Mouse (Mus musculus): ENCODE measurements around the gene Shbg. TPM values are rescaled to one million over a fixed set of nuclear protein-coding genes. Genes with fewer than 3 reads are reported as not detected.
"Not testable (repeated sequence)": the region's sequence is repeated elsewhere in the genome, so short reads cannot be mapped to it uniquely, and the experiment has no call there.

Shbg gene
- total RNA-seq, 2 experiments from 2014 or later: not detected

GRCm38 (mm10) chr11:69632284-69633089, 14.8 kb upstream of the Shbg start, which contains the start of gene Fxr2:
Gene Fxr2 (plus strand): TSS chr11:69632990.
- intact Hi-C loops (cut with DNase I): no loop called here
- peak; percentile 100 for DNase-seq

DNA sequence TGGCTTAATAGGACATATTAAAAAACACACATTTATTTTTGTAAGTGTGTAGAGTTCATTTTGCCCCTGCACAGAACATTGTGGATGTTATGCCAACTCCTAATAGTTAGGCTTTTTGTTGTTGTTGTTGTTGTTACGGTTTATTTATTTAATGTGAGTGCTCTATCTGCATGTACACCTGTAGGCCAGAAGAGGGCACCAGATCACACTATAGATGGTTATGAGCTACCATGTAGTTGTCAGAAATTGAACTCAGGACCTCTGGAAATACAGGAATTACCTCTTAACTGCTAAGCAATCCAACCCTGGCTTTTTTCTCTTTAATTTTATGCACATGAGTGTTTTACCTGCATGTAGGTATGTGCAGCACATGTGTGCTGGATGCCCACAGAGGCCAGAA, 12.1 kb upstream of the Shbg start:
- intact Hi-C loops (cut with DNase I): no loop called here
- no peak for DNase-seq

GRCm38 (mm10) chr11:69628286-69628685, 10.6 kb upstream of the Shbg start:
- intact Hi-C loops (cut with DNase I): no loop called here
- peak; percentile 77 for DNase-seq

DNA sequence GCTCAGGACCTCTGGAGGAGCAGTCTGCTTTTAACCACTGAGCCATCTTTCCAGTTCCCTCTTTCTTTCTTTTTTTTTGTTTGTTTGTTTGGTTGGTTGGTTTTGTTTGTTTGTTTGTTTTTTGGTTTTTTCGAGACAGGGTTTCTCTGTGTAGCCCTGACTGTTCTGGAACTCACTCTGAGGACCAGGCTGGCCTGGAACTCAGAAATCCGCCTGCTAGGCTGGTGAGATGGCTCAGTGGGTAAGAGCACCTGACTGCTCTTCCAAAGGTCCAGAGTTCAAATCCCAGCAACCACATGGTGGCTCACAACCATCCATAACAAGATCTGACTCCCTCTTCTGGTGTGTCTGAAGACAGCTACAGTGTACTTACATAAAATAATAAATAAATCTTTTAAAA, 6.6 kb upstream of the Shbg start:
- DNase-seq; intact Hi-C loops (cut with DNase I): not testable (repeated sequence)

- intact Hi-C loops (cut with DNase I): no loop called here
- no peak for DNase-seq
Measured at GRCm38 (mm10) chr11:69623006-69623405, 5.3 kb upstream of the Shbg start.

GRCm38 (mm10) chr11:69622406-69622805, 4.7 kb upstream of the Shbg start:
- DNase-seq: peak; percentile 13
- intact Hi-C loops (cut with DNase I): no loop called here

DNA sequence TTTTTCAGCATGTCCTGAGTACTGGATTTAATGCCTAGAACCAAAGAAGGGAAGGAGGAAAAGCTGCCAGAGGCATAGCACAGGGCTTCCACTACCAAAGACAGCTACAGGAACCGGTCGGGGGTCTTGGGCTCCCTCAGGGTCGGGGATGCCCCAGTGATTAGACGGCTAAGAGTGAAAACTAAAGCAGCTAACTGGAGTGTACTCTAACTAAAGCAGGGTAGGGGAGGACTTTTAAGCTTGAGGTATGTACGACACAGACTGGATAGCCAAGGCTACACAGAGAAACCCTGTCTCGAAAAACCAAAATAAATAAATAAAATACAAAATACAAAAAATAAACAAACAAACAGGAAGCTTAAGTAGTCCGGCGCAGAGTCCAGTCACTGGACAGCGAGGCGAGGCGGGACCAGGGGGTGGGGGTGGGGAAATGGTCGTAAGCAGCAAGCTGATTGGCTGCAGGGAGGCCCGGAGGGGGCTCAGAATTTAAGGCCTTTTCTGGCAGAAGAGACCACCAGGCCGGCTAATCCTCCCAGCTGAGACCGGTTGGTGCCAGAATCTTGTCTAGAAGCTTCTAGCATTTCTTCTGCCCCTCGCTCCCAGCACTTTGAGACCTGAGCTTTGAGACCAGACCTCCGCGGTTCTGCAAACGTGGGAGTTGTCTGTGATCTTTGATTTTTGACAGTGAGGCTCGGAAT, 4.0 kb upstream of the Shbg start, which contains the start of gene Sat2:
TSS of gene Sat2 (plus strand) at position 454 of the 698 bp plus-strand sequence.
- intact Hi-C loops (cut with DNase I): no loop called here

DNA sequence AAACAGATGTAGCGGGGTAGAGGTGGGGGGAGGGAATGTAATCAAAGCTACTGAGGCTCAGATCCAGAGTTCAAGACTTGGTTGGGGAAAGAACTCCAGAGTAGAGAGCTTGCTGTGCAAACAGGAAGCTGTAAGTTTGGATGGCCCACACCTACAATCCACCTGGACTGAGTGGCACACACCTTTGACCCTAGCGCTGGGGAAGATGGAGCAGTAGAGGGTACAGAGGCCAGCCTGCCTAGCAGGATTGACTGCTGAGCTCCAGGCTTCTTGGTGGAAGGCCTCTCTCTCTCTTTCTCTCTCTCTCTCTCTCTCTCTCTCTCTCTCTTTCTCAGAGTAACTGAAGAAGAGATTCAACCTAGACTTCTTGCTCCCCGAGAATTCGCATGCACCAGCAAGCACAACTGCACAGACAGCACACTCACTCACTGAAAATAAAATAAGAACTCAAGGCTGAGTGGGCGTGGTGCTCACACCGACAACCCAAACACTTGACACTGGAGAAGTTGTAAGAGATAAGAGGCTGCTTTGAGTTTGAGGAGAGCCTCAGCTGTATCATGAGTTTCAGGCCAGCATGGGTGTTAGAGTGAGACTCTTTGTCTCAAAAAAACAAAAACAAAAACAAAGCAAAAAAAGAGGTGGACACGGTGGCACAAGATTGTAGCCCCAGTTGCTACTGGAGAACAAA, 2.8 kb upstream of the Shbg start:
- intact Hi-C loops (cut with DNase I): no loop called here
- DNase-seq: no peak

More for the DNA sequence above, 4.0 kb upstream of the Shbg start, which contains the start of gene Sat2:
- peak; percentile 87 for DNase-seq

GRCm38 (mm10) chr11:69616781-69617180, 924 bp downstream of the Shbg start:
- intact Hi-C loops (cut with DNase I): no loop called here
- DNase-seq: no peak

GRCm38 (mm10) chr11:69614257-69614588, 3.5 kb downstream of the Shbg start:
- intact Hi-C loops (cut with DNase I); DNase-seq: not testable (repeated sequence)

GRCm38 (mm10) chr11:69613553-69614256, 4.0 kb downstream of the Shbg start:
- peak; percentile 88 for DNase-seq
- intact Hi-C loops (cut with DNase I): no loop called here

DNA sequence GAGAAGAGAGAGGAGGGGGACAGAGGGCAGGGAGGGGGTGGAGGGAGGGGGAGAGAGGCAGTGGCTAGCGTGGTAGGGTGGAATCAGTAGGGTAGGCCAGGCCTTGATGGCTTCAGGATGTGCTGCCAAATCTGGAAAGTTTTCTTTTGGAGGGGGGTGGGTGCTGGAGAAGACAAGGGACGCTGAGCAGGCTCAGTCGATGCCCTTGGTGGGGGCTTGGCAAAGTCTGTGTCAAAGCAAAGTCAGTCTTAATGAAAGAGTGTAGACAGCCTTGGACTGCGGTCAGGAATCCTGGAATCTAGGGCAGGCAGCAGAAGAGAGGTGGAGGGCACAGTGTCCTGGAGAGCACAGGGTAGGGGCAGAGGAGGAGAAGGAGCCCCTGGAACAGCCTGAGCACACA, 6.8 kb downstream of the Shbg start:
- intact Hi-C loops (cut with DNase I): no loop called here
- DNase-seq: peak; percentile 27

DNA sequence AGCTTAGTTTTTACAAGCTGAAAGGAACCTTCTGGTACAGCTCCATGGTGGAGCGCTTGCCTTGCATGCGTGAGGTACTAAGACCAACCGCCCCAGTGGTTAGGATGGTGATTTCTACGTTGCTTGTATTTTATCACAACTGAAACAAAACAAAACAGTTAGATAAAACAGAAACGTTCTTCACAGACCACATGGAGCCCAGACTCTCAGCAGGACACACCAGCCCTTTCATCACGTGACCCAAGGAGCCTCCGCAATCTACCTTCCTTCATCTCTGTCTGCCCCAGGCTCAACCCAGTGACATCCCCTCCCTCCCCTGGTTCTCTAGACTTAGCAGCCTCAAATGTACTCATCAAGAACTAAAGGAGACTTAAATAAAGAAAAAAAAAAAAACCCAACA, 8.3 kb downstream of the Shbg start:
- no peak for DNase-seq
- intact Hi-C loops (cut with DNase I): no loop called here

DNA sequence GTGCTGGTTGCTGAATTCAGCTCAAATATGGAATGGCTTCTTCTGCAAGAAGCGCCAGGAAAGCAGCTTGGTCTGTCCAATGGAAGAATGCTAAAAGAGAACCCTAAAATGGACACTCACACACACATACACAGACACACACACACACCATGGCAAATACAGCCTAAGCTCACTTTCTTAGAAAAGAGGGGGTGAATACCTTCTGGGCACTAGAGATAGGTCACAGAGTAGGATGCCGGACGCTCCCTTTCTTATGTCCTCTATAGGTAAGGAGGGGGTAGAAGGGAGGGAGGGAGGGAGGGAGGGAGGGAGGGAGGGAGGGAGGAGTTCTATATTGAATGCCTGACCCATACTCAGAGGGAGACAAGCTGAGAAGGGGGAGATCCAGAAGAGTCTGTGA, 9.2 kb downstream of the Shbg start:
- DNase-seq: no peak
- intact Hi-C loops (cut with DNase I): no loop called here

DNA sequence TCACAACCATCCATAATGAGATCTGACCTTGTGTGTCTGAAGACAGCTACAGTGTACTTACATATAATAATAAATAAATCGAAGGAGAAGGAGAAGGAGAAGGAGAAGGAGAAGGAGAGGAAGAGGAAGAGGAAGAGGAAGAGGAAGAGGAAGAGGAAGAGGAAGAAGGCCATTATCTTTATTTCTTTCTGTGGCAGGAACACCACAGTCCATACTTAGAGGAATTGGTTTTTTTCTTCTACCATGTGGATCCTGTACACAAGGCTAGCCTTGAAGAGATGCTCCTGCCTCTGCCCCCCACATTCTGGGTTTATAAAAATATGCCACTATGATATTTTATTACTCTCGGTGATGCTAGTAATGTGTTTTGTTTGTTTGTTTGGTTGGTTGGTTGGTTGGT, 10.9 kb downstream of the Shbg start:
- DNase-seq: no peak
- intact Hi-C loops (cut with DNase I): no loop called here

DNA sequence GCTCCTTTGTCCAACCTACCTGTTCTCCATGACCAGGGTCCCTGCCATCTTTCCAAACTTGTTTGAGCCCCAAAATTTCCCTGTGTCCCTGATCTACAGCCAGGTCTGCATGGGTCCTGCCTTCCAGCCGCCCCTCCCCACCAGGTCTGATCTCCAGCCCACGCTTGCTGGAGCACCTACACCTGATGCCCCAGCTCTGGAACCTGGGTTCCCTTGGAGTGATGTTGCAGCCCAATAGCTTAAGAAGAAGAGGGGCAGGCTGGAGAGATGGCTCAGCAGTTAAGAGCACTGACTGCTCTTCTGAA, 11.3 kb downstream of the Shbg start:
- intact Hi-C loops (cut with DNase I): no loop called here

GRCm38 (mm10) chr11:69605726-69606490, 11.8 kb downstream of the Shbg start, which contains the start of gene Atp1b2:
Gene Atp1b2 (minus strand): TSS chr11:69605942.
- intact Hi-C loops (cut with DNase I): no loop called here

More for the DNA sequence above, 11.3 kb downstream of the Shbg start:
- no peak for DNase-seq

DNA sequence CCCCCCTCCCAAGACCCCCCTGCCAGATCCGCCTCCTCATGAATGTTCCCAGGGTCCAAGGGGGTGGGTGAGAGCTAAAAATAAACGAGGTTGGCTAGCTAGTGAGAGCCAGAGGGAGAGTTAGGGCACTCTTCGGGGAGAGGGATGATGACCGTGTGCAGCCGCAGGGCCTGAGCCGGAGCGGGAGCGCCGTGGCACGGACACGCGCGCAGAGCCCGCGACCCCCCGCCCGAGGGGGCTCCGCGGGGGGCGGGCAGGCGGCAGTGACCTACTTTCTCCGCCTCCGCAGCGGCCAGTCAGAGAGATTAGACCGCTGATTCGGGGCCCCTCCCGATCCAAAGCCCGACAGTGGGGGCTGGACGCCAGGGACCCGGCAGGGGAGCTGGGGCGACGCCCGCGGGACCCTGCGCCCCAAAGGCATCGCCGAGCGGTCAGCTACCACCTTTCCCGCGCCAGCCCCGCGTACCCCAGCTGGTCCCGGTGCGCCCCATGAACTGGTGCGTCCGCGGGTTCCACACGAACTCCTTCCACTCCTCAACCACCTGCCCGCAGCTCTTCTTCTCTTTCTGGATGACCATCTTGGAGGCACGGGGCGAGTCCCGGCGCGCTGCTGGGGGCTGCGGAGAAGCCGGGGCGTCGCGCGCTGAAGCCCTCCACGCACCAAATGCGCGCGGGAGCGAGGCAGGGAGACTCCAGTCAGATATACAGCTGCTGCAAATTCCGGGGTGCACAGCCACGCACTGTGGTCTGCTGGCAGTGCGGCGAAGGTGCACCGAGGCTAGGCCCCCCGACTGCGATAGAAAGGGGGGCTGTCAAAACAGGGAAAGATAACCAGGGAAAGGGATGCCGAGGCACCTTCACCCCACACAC, 12.7 kb downstream of the Shbg start:
- peak; percentile 54 for DNase-seq
- intact Hi-C loops (cut with DNase I): no loop called here

More at GRCm38 (mm10) chr11:69605726-69606490, 11.8 kb downstream of the Shbg start, which contains the start of gene Atp1b2:
- peak; percentile 89 for DNase-seq

DNA sequence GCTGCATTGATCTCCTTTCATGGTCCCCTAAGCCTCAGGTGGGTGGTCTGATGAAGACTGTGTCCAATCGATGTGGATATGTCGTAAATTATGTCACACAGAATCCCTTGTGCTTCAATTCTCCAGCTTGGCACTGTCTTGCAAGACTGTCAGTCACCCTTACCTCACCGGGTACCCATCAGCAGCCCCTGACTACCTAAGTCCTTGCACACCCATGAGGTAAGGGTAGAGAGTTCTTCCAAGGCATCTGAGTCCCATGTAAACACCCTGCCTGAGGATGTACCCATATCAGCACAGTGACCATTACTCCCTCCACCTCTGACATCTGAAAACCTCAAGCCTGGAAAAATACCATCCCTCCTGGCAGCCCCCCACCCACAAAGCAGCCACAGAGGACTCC, 13.4 kb downstream of the Shbg start:
- DNase-seq: no peak
- intact Hi-C loops (cut with DNase I): no loop called here
